Mouse (Mus musculus) hindbrain, embryonic 15.5 days (tissue): ENCODE measurements at regions not wholly inside any gene's neighbourhood (a gene's known extent, or its start where the extent isn't known, plus 50 kb on each side); places are given as distances from the start of the nearest gene placed in this dataset.

Experiments used
- ATAC-seq: fragments of 200-750 bp; cut with Nextera tagmentation; 2 replicates; pipeline ENCODE4 v1.8.0; 2017; ENCODE audit warnings: low read depth, moderate number of reproducible peaks, moderate TSS enrichment; ENCODE audit not compliant: low FRiP score
- H3K27ac ChIP-seq: fragments of 300-500 bp; sonication (generic); replicated peaks from 2 replicates; pipeline ENCODE4 v1.5.1; 2015; ENCODE audit warnings: mild to moderate bottlenecking, inconsistent platforms
- H3K27me3 ChIP-seq: fragments of 300-500 bp; sonication (generic); 2 replicates; pipeline ENCODE4 v1.6.1; 2015; ENCODE audit warnings: control low read depth, inconsistent platforms
- H3K36me3 ChIP-seq: fragments of 300-500 bp; sonication (generic); 2 replicates; pipeline ENCODE4 v1.6.1; 2015; ENCODE audit warnings: control low read depth, inconsistent platforms
- H3K4me1 ChIP-seq: fragments of 300-500 bp; sonication (generic); replicated peaks from 2 replicates; pipeline ENCODE4 v1.6.1; 2015; ENCODE audit warnings: control low read depth, inconsistent platforms
- H3K4me2 ChIP-seq: fragments of 300-500 bp; sonication (generic); 2 replicates; pipeline ENCODE4 v1.6.1; 2015; ENCODE audit warnings: moderate library complexity, mild to moderate bottlenecking, inconsistent platforms
- H3K4me3 ChIP-seq: fragments of 300-500 bp; sonication (generic); 2 replicates; pipeline ENCODE4 v1.5.1; 2015; ENCODE audit warnings: mild to moderate bottlenecking, inconsistent platforms
- H3K9ac ChIP-seq: fragments of 300-500 bp; sonication (generic); 2 replicates; pipeline ENCODE4 v1.6.1; 2015; ENCODE audit warnings: inconsistent platforms
- H3K9me3 ChIP-seq: fragments of 300-500 bp; sonication (generic); 2 replicates; pipeline ENCODE4 v1.6.1; 2016; ENCODE audit warnings: control low read depth, inconsistent platforms
- WGBS: fragments of 180-500 bp; shearing (Covaris S2); methylation state at CpG from one replicate; pipeline ENCODE4 v1.1.7; 2015; 5-methylcytosine and 5-hydroxymethylcytosine counted together

DNA sequence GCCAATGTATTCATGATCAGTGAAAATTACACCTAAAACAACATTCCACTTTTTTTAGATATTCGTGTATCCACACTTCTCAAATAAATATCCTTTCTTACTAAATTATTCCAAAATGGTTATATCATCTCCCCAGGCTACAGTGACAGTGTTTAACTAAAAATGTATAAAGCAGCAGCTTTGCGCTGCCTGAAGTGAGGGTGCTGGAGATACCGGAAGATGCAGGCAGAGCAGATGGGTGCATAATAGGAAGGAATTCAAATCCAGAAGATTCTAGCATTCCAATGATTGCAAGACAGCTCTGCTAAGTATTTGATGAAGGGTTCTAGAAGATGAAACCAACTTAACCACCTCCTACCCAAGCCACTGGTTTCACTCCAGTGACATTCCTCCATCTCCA lies 516.9 kb upstream of the Vstm2b start:
- ATAC-seq, result no peak
- no peak overlapping the region for H3K9ac ChIP-seq
- H3K4me1 ChIP-seq, result no peaks in the 10 kb centered on the region
- no peak overlapping the region for H3K4me2 ChIP-seq
- 87% methylated on average over 3 of the region's 3 CpGs for WGBS
- H3K27ac ChIP-seq, result no peak overlapping the region
- no peaks in the 10 kb centered on the region for H3K9me3 ChIP-seq
- no peaks in the 10 kb centered on the region for H3K27me3 ChIP-seq
- no peaks in the 10 kb centered on the region for H3K36me3 ChIP-seq
- no peak overlapping the region for H3K4me3 ChIP-seq

GRCm38 (mm10) chr7:40388152-40388551 lies 510.0 kb upstream of the Vstm2b start:
- 93% methylated on average over 5 of the region's 5 CpGs for WGBS
- no peaks in the 10 kb centered on the region for H3K36me3 ChIP-seq

DNA sequence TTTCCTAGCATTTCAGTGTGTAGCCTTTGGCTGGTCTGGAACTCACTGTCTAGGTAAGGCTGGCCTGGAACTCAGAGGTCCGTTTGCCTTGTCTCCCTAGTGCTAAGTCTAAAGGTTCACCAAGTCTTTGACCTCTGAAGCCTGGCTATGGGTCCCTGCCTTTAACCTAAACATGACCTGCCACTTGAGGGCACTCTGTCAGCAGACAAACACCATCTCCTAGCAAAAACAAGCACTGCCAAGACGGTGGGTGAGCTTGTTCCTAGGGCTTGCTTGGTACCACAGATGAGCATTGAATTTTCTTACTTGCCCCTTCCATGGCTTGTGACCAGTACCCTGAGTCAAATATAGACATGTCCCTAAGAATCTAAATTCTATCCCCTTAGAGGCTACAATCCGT lies 508.3 kb upstream of the Vstm2b start:
- H3K4me2 ChIP-seq, result no peak overlapping the region
- no peak for ATAC-seq
- no peaks in the 10 kb centered on the region for H3K36me3 ChIP-seq

More at GRCm38 (mm10) chr7:40388152-40388551, 510.0 kb upstream of the Vstm2b start:
- no peak overlapping the region for H3K4me2 ChIP-seq
- peaks cover 22% of the 10 kb centered on the region for H3K4me1 ChIP-seq
- H3K9me3 ChIP-seq, result no peaks in the 10 kb centered on the region
- H3K27ac ChIP-seq, result no peak overlapping the region
- no peak for ATAC-seq
- no peak overlapping the region for H3K9ac ChIP-seq
- H3K4me3 ChIP-seq, result no peak overlapping the region
- H3K27me3 ChIP-seq, result no peaks in the 10 kb centered on the region

DNA sequence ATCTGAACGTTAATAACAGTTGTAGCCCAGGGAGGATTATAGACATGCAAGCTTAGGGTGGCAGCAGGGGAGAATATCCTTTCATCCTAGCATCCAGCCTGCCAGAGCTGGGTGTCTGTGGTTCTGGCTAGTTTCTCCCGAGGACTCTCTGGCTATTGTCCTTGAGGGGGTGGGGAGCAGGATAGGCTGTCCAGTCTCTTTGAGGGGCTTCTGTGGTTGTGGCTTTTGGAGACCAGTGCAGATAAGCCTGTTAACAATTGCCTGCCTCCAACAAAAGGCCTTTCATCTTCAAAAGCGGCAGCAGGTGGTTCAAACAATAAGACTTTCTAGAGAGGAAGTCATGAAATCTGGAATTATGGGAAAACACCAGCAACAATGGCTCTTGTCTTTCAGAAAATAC lies 507.2 kb upstream of the Vstm2b start:
- H3K9me3 ChIP-seq, result no peaks in the 10 kb centered on the region
- H3K36me3 ChIP-seq, result no peaks in the 10 kb centered on the region
- 6% methylated on average over 3 of the region's 3 CpGs for WGBS
- no peak overlapping the region for H3K9ac ChIP-seq
- H3K27me3 ChIP-seq, result no peaks in the 10 kb centered on the region
- H3K4me3 ChIP-seq, result no peak overlapping the region
- peaks cover 22% of the 10 kb centered on the region for H3K4me1 ChIP-seq
- no peak overlapping the region for H3K4me2 ChIP-seq
- H3K27ac ChIP-seq, result no peak overlapping the region
- ATAC-seq, result peak; percentile 40; the same call in 1 of the 2 replicates

More for the DNA sequence above, 508.3 kb upstream of the Vstm2b start:
- H3K4me3 ChIP-seq, result no peak overlapping the region
- H3K27ac ChIP-seq, result no peak overlapping the region
- no peak overlapping the region for H3K9ac ChIP-seq
- no peaks in the 10 kb centered on the region for H3K9me3 ChIP-seq
- peaks cover 22% of the 10 kb centered on the region for H3K4me1 ChIP-seq
- no peaks in the 10 kb centered on the region for H3K27me3 ChIP-seq
- WGBS, result 50% methylated on average over 3 of the region's 3 CpGs

GRCm38 (mm10) chr7:40391626-40392025 lies 506.5 kb upstream of the Vstm2b start:
- Histone ChIP-seq H3K4me1 (peaks cover 22% of the 10 kb centered on the region), H3K27ac (no peak overlapping the region), H3K9ac (no peak overlapping the region), H3K9me3 (no peaks in the 10 kb centered on the region), H3K27me3 (no peaks in the 10 kb centered on the region), H3K4me2 (no peak overlapping the region), H3K36me3 (no peaks in the 10 kb centered on the region), H3K4me3 (no peak overlapping the region)
- WGBS, result 42% methylated on average over 3 of the region's 3 CpGs
- ATAC-seq, result no peak

GRCm38 (mm10) chr7:40392207-40392606 lies 505.9 kb upstream of the Vstm2b start:
- H3K27ac ChIP-seq, result 0 out of 2 replicates have a peak overlapping the region, but pooled peaks have one; percentile 39
- ATAC-seq, result peak; percentile 71
- no peaks in the 10 kb centered on the region for H3K36me3 ChIP-seq
- no peak overlapping the region for H3K4me2 ChIP-seq
- no peak overlapping the region for H3K4me3 ChIP-seq
- 11% methylated on average over 3 of the region's 3 CpGs for WGBS
- H3K4me1 ChIP-seq, result peaks cover 22% of the 10 kb centered on the region
- no peaks in the 10 kb centered on the region for H3K27me3 ChIP-seq
- no peaks in the 10 kb centered on the region for H3K9me3 ChIP-seq
- H3K9ac ChIP-seq, result no peak overlapping the region

DNA sequence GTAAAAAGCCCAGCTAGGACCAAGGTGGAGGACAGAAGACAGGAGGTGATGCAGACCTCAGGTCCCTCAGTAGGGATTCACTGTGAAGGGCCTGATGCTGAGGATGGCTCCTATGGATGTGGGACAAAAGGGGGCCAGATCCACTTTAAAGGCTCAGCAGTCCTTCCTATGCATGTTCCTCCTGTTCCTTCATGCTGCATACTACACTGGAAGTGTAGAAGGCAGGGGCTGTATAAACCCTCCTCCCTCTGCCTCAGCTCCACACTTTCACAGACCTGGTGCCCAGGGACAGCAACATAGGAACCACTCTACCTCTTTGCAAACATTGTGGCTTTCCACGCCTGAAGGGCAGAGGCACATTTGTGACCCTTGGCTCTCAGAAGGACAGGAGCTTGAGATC lies 505.4 kb upstream of the Vstm2b start:
- ATAC-seq, result no peak
- Histone ChIP-seq H3K4me2 (no peak overlapping the region), H3K27ac (no peak overlapping the region), H3K36me3 (no peaks in the 10 kb centered on the region), H3K4me3 (no peak overlapping the region), H3K9me3 (no peaks in the 10 kb centered on the region), H3K4me1 (peaks cover 22% of the 10 kb centered on the region), H3K27me3 (no peaks in the 10 kb centered on the region), H3K9ac (no peak overlapping the region)
- WGBS, result 69% methylated on average over 1 of the region's 1 CpGs

- no peak overlapping the region for H3K4me3 ChIP-seq
- H3K9me3 ChIP-seq, result no peaks in the 10 kb centered on the region
- no peak for ATAC-seq
- no peak overlapping the region for H3K4me2 ChIP-seq
- no peaks in the 10 kb centered on the region for H3K36me3 ChIP-seq
- 46% methylated on average over 5 of the region's 5 CpGs for WGBS
- H3K4me1 ChIP-seq, result no peaks in the 10 kb centered on the region
- no peak overlapping the region for H3K27ac ChIP-seq
- no peaks in the 10 kb centered on the region for H3K27me3 ChIP-seq
- no peak overlapping the region for H3K9ac ChIP-seq
These were observed 499.9 kb upstream of the Vstm2b start for GRCm38 (mm10) chr7:40398266-40398665.

GRCm38 (mm10) chr7:40419332-40419731 lies 478.8 kb upstream of the Vstm2b start:
- no peaks in the 10 kb centered on the region for H3K36me3 ChIP-seq
- no peak for ATAC-seq
- no peak overlapping the region for H3K4me3 ChIP-seq
- no peak overlapping the region for H3K9ac ChIP-seq
- no peaks in the 10 kb centered on the region for H3K27me3 ChIP-seq
- H3K27ac ChIP-seq, result no peak overlapping the region
- H3K9me3 ChIP-seq, result no peaks in the 10 kb centered on the region
- 84% methylated on average over 2 of the region's 2 CpGs for WGBS
- H3K4me2 ChIP-seq, result no peak overlapping the region
- no peaks in the 10 kb centered on the region for H3K4me1 ChIP-seq

GRCm38 (mm10) chr7:40422125-40422524 lies 476.0 kb upstream of the Vstm2b start:
- WGBS, result 79% methylated on average over 4 of the region's 4 CpGs

GRCm38 (mm10) chr7:40429416-40429815 lies 468.7 kb upstream of the Vstm2b start:
- H3K4me2 ChIP-seq, result no peak overlapping the region
- no peak overlapping the region for H3K4me3 ChIP-seq
- H3K27me3 ChIP-seq, result no peaks in the 10 kb centered on the region
- 90% methylated on average over 2 of the region's 2 CpGs for WGBS
- no peak overlapping the region for H3K9ac ChIP-seq
- no peaks in the 10 kb centered on the region for H3K9me3 ChIP-seq
- H3K4me1 ChIP-seq, result no peaks in the 10 kb centered on the region
- H3K27ac ChIP-seq, result no peak overlapping the region
- no peak for ATAC-seq
- H3K36me3 ChIP-seq, result no peaks in the 10 kb centered on the region

More at GRCm38 (mm10) chr7:40422125-40422524, 476.0 kb upstream of the Vstm2b start:
- Histone ChIP-seq H3K4me3 (no peak overlapping the region), H3K27ac (no peak overlapping the region), H3K4me2 (no peak overlapping the region), H3K36me3 (no peaks in the 10 kb centered on the region), H3K9ac (no peak overlapping the region), H3K9me3 (no peaks in the 10 kb centered on the region), H3K27me3 (no peaks in the 10 kb centered on the region), H3K4me1 (no peaks in the 10 kb centered on the region)
- no peak for ATAC-seq

GRCm38 (mm10) chr7:40433906-40434305 lies 464.2 kb upstream of the Vstm2b start:
- Histone ChIP-seq H3K4me2 (no peak overlapping the region), H3K4me1 (no peaks in the 10 kb centered on the region), H3K36me3 (no peaks in the 10 kb centered on the region), H3K27me3 (no peaks in the 10 kb centered on the region), H3K27ac (no peak overlapping the region), H3K4me3 (no peak overlapping the region), H3K9me3 (no peaks in the 10 kb centered on the region), H3K9ac (no peak overlapping the region)
- WGBS, result 76% methylated on average over 2 of the region's 2 CpGs
- no peak for ATAC-seq

- WGBS, result 26% methylated on average over 1 of the region's 1 CpGs
- Histone ChIP-seq H3K9ac (no peak overlapping the region), H3K9me3 (no peaks in the 10 kb centered on the region), H3K4me1 (no peaks in the 10 kb centered on the region), H3K27ac (no peak overlapping the region), H3K36me3 (no peaks in the 10 kb centered on the region), H3K27me3 (no peaks in the 10 kb centered on the region), H3K4me2 (no peak overlapping the region), H3K4me3 (no peak overlapping the region)
- no peak for ATAC-seq
These were observed 457.0 kb upstream of the Vstm2b start for GRCm38 (mm10) chr7:40441128-40441527.
